Mouse (Mus musculus) heart, adult 9 months (tissue): ENCODE measurements around the gene Chrdl2.
A peak's percentile ranks its signal among the peaks of the same experiment; 100 is the strongest.

Experiments
- DNase-seq, 2 experiments: peaks; one replicate each; pipeline ENCODE4 v3.0.0; 2022; ENCODE audit warnings: low spot score in 2 of 2

Chrdl2 gene

GRCm38 (mm10) chr7:99982256-99983242 lies 23.4 kb upstream of the Chrdl2 start:
- DNase-seq, result no peak

- peak in 1 of 2 experiments; percentile 58 for DNase-seq
Observed at GRCm38 (mm10) chr7:99988725-99989124, 17.2 kb upstream of the Chrdl2 start.

GRCm38 (mm10) chr7:99989844-99990760 lies 15.9 kb upstream of the Chrdl2 start:
- no peak for DNase-seq

- DNase-seq, result no peak
Observed at GRCm38 (mm10) chr7:99990990-99991707, 14.8 kb upstream of the Chrdl2 start.

- DNase-seq, result no peak
Observed at GRCm38 (mm10) chr7:99993159-99993558, 12.8 kb upstream of the Chrdl2 start.

GRCm38 (mm10) chr7:99995186-99995585 lies 10.8 kb upstream of the Chrdl2 start:
- no peak for DNase-seq

GRCm38 (mm10) chr7:99998668-99999067 lies 7.3 kb upstream of the Chrdl2 start:
- no peak for DNase-seq

GRCm38 (mm10) chr7:100003781-100004180 lies 2.2 kb upstream of the Chrdl2 start:
- no peak for DNase-seq

GRCm38 (mm10) chr7:100006411-100006810 lies 439 bp downstream of the Chrdl2 start:
- no peak for DNase-seq

- no peak for DNase-seq
Observed at GRCm38 (mm10) chr7:100008765-100009164, 2.8 kb downstream of the Chrdl2 start.

- peak in 1 of 2 experiments; percentile 39 for DNase-seq
Observed at GRCm38 (mm10) chr7:100009640-100010039, 3.7 kb downstream of the Chrdl2 start.

- no peak for DNase-seq
Observed at GRCm38 (mm10) chr7:100010711-100011110, 4.7 kb downstream of the Chrdl2 start.

- DNase-seq, result peak in 1 of 2 experiments; percentile 21
Observed at GRCm38 (mm10) chr7:100012085-100012484, 6.1 kb downstream of the Chrdl2 start.

- no peak for DNase-seq
Observed at GRCm38 (mm10) chr7:100012515-100012914, 6.5 kb downstream of the Chrdl2 start.

GRCm38 (mm10) chr7:100014123-100014600 lies 8.2 kb downstream of the Chrdl2 start:
- peak; percentile 8 to 11 for DNase-seq

GRCm38 (mm10) chr7:100017056-100017455 lies 11.1 kb downstream of the Chrdl2 start:
- DNase-seq, result no peak

- DNase-seq, result no peak
Observed at GRCm38 (mm10) chr7:100027353-100027752, 21.4 kb downstream of the Chrdl2 start.

- DNase-seq, result no peak
Observed at GRCm38 (mm10) chr7:100029307-100029706, 23.3 kb downstream of the Chrdl2 start.

GRCm38 (mm10) chr7:100030996-100031749 lies 25.2 kb downstream of the Chrdl2 start:
- DNase-seq, result no peak

- no peak for DNase-seq
Observed at GRCm38 (mm10) chr7:100033672-100034071, 27.7 kb downstream of the Chrdl2 start.
